Mouse (Mus musculus) forebrain, postnatal 0 days (tissue): ENCODE measurements around the gene Wnt11. TPM values are rescaled to one million over a fixed set of nuclear protein-coding genes. Genes with fewer than 3 reads are reported as not detected.
A peak's percentile ranks its signal among the peaks of the same experiment; 100 is the strongest.

Source experiments
- ATAC-seq: fragments of 200-750 bp; cut with Nextera tagmentation; 2 replicates; pipeline ENCODE4 v1.8.0; 2017; ENCODE audit warnings: mild to moderate bottlenecking, moderate library complexity
- DNase-seq: peaks from one replicate; pipeline ENCODE4 v3.0.0-alpha.2; 2015
- H3K27ac ChIP-seq: fragments of 300-500 bp; sonication (generic); 2 replicates; pipeline ENCODE4 v1.5.1; 2014; ENCODE audit warnings: low read depth, mild to moderate bottlenecking, antibody characterized with exemption, low read length, moderate library complexity, mixed read lengths
- H3K27me3 ChIP-seq: fragments of 300-500 bp; sonication (generic); 2 replicates; pipeline ENCODE4 v1.6.1; 2014; ENCODE audit warnings: mild to moderate bottlenecking, low read length, mixed read lengths; ENCODE audit not compliant: insufficient read depth
- H3K36me3 ChIP-seq: fragments of 300-500 bp; sonication (generic); 2 replicates; pipeline ENCODE4 v1.6.1; 2014; ENCODE audit warnings: mild to moderate bottlenecking, moderate library complexity; ENCODE audit not compliant: insufficient read depth
- H3K4me1 ChIP-seq: fragments of 300-500 bp; sonication (generic); 2 replicates; pipeline ENCODE4 v1.6.1; 2014; ENCODE audit warnings: antibody characterized with exemption; ENCODE audit not compliant: insufficient read depth
- H3K4me2 ChIP-seq: fragments of 300-500 bp; sonication (generic); 2 replicates; pipeline ENCODE4 v1.6.1; 2014; ENCODE audit warnings: low read depth, mild to moderate bottlenecking, moderate library complexity
- H3K4me3 ChIP-seq: fragments of 300-500 bp; sonication (generic); 2 replicates; pipeline ENCODE4 v1.5.1; 2014; ENCODE audit warnings: low read depth, low read length, mixed read lengths
- H3K9ac ChIP-seq: fragments of 300-500 bp; sonication (generic); 2 replicates; pipeline ENCODE4 v1.6.1; 2014; ENCODE audit warnings: mild to moderate bottlenecking
- H3K9me3 ChIP-seq: fragments of 300-500 bp; sonication (generic); 2 replicates; pipeline ENCODE4 v1.6.1; 2016; ENCODE audit warnings: low read length
- CTCF ChIP-seq: sonication (generic); IDR thresholded peaks from 2 replicates; pipeline ENCODE4 v1.5.1; 2016; ENCODE audit warnings: antibody characterized with exemption, control low read depth, low read depth
- WGBS: fragments of 180-500 bp; shearing (Covaris S2); extraction: QIAGEN DNeasy Blood & Tissue Kit; methylation state at CpG from one replicate; pipeline ENCODE4 v1.1.7; 2014; 5-methylcytosine and 5-hydroxymethylcytosine counted together
- polyA plus RNA-seq: library from polyadenylated mRNA; unstranded; fragments of >200 nt; fragmentation: Nextera tagmentation; extraction: Ambion mirVana; gene quantifications from 2 replicates; pipeline ENCODE4 v1.2.1, GENCODE M21; 2015
- total RNA-seq: library from RNA; depleted of rRNA; stranded (reverse); fragments of >200 nt; gene quantifications from 2 replicates; pipeline ENCODE4 v1.2.3, GENCODE M21; 2014; rRNA removed

Gene Wnt11
- total and polyA plus RNA-seq, 2 experiments from 2014 or later = 1.1 to 3.3 TPM

- Histone ChIP-seq H3K4me3 (no peak overlapping the region), H3K36me3 (no peaks in the 10 kb centered on the region), H3K27me3 (no peaks in the 10 kb centered on the region), H3K9me3 (no peaks in the 10 kb centered on the region), H3K4me1 (no peaks in the 10 kb centered on the region), H3K4me2 (no peak overlapping the region), H3K9ac (no peak overlapping the region), H3K27ac (no peak overlapping the region)
- ATAC-seq (no peak), DNase-seq (no peak)
- TF ChIP-seq CTCF = peak; percentile 51
- WGBS = 98% methylated on average over 1 of the region's 1 CpGs
Observed at GRCm38 (mm10) chr7:98901120-98901519, 66.2 kb downstream of the Wnt11 start.

- Histone ChIP-seq H3K9ac (no peak overlapping the region), H3K27me3 (no peaks in the 10 kb centered on the region), H3K4me3 (no peak overlapping the region), H3K9me3 (no peaks in the 10 kb centered on the region), H3K36me3 (no peaks in the 10 kb centered on the region), H3K27ac (no peak overlapping the region), H3K4me2 (no peak overlapping the region), H3K4me1 (no peaks in the 10 kb centered on the region)
- DNase-seq (no peak), ATAC-seq (no peak)
- 69% methylated on average over 5 of the region's 5 CpGs for WGBS
- no peak for TF ChIP-seq CTCF
Observed at GRCm38 (mm10) chr7:98903884-98904283, 69.0 kb downstream of the Wnt11 start.

Other genes starting within 250 kb of the Wnt11 start
- 31.9 and 52.4 TPM in 2 replicates for gene Emsy, start 178.3 kb upstream of the Wnt11 start, total RNA-seq
- gene Emsy, start 178.3 kb upstream of the Wnt11 start, polyA plus RNA-seq = 23.9 and 26.8 TPM in 2 replicates
- gene Thap12, start 132.0 kb upstream of the Wnt11 start, total RNA-seq = 88.8 and 97.3 TPM in 2 replicates
- gene Thap12, start 132.0 kb upstream of the Wnt11 start, polyA plus RNA-seq = 45.1 and 51.3 TPM in 2 replicates